Mouse (Mus musculus) thymus, adult 2 months (tissue): Measurements from ENCODE around the gene Them7.

Experiments used
- CTCF ChIP-seq: fragments of 200-500 bp; IDR thresholded peaks from 2 replicates; pipeline ENCODE4 v1.5.1; 2012; ENCODE audit warnings: mild to moderate bottlenecking, control low read depth, low read length, moderate library complexity, borderline replicate concordance; ENCODE audit not compliant: control insufficient read depth, poor library complexity, insufficient read depth; ENCODE audit errors: extremely low read depth
- POLR2A ChIP-seq: fragments of 200-500 bp; IDR thresholded peaks from 2 replicates; pipeline ENCODE4 v1.6.1; 2012; ENCODE audit warnings: mild to moderate bottlenecking, low read length, control low read depth, moderate library complexity; ENCODE audit not compliant: control insufficient read depth, poor library complexity, insufficient read depth; ENCODE audit errors: extremely low read depth

DNA sequence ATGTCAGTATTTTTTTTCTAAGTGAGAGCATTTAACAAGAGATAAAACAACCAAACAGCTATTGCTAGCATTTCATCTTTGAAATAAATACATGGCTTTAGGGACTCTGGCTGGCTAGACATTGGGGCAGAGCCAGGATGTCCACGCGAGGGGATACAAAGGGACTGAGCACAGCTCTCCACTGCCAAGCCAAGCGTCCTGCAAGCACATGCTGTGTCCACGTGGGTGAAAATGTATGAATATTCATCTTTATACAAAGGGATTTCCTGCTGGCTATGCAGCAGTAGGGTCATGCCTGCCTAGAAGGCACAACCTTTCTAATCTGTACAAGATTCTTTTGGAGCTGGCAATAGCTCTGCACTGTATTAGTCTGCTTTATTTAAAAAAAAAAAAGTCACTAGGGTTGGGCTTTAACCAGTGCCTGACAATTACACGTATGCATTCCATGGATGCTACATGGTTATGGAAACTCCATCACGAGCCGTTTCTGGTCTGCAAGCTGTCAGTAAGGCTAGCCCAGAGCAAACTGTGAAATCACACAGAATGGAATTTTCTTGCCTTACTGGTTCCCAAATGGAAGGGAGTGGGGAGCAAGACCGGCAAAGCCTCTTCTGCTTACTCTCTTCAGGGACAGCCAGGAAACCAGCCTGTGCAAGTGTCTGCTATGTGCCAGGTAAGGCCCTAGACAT lies 192.7 kb downstream of the Them7 start:
- TF ChIP-seq POLR2A (no peak), CTCF (no peak)
